Mouse (Mus musculus) gastrocnemius, adult 2 months (tissue): ENCODE measurements around the gene Nr4a1. TPM values are rescaled to one million over a fixed set of nuclear protein-coding genes. Genes with fewer than 3 reads are reported as not detected.

Experiments
- DNase-seq: peaks from one replicate; pipeline ENCODE4 v3.0.0; 2022
- H3K27ac ChIP-seq: fragments of 200-600 bp; 2 replicates; pipeline ENCODE4 v1.8.1; 2022; ENCODE audit warnings: mild to moderate bottlenecking
- H3K4me3 ChIP-seq: fragments of 200-600 bp; 2 replicates; pipeline ENCODE4 v1.8.1; 2022; ENCODE audit warnings: mild to moderate bottlenecking, moderate library complexity
- CTCF ChIP-seq: fragments of 200-600 bp; IDR thresholded peaks from 2 replicates; pipeline ENCODE4 v1.8.1; 2022; ENCODE audit warnings: antibody characterized with exemption, mild to moderate bottlenecking, moderate library complexity
- intact Hi-C: fragments of 180-260 bp; cut with DNase I; formaldehyde crosslinking; loops from one replicate; pipeline ENCODE4 v1.15.1; 2025
- total RNA-seq, 2 experiments: library from RNA; stranded (reverse); gene quantifications; 2 replicates each; pipeline ENCODE4 v1.2.3; 2021

The Nr4a1 gene
- total RNA-seq, 2 experiments from 2014 or later, result 143 to 146 TPM

GRCm38 (mm10) chr15:101235342-101235698 lies 18.7 kb upstream of the Nr4a1 start:
- Histone ChIP-seq H3K4me3 (no peak overlapping the region), H3K27ac (no peak overlapping the region)
- DNase-seq, result no peak
- TF ChIP-seq CTCF, result no peak
- intact Hi-C loops, result no loop called here

GRCm38 (mm10) chr15:101235728-101236327 lies 18.2 kb upstream of the Nr4a1 start:
- TF ChIP-seq CTCF, result no peak
- H3K27ac ChIP-seq, result no peak overlapping the region
- DNase-seq, result no peak
- intact Hi-C loops, result no loop called here
- H3K4me3 ChIP-seq, result no peak overlapping the region

- Histone ChIP-seq H3K27ac (0 out of 2 replicates have a peak overlapping the region, but pooled peaks have one; percentile 35), H3K4me3 (no peak overlapping the region)
- DNase-seq, result peak; percentile 83
- intact Hi-C loops, result loop anchor here (1.0 kb wide), 1 partner anchor 16 kb away; no protein-coding TSS in a partner anchor
- peak; percentile 90 for TF ChIP-seq CTCF
Observed at GRCm38 (mm10) chr15:101236878-101237277, 17.2 kb upstream of the Nr4a1 start.

GRCm38 (mm10) chr15:101238885-101239511 lies 15.1 kb upstream of the Nr4a1 start:
- Histone ChIP-seq H3K4me3 (peak overlapping the region; percentile 59), H3K27ac (peak overlapping the region; percentile 97)
- peak; percentile 73 for TF ChIP-seq CTCF
- DNase-seq, result peak; percentile 82
- intact Hi-C loops, result loop anchor here (2.0 kb wide), 1 partner anchor 76 kb away; no protein-coding TSS in a partner anchor

- intact Hi-C loops, result loop anchor here (1.0 to 2.0 kb wide), 3 partner anchors 27 to 75 kb away; no protein-coding TSS in a partner anchor
- no peak for TF ChIP-seq CTCF
- DNase-seq, result no peak
- Histone ChIP-seq H3K27ac (peak overlapping the region; percentile 97), H3K4me3 (no peak overlapping the region)
Observed at GRCm38 (mm10) chr15:101239821-101240220, 14.2 kb upstream of the Nr4a1 start.

- peak overlapping the region; percentile 65 for H3K4me3 ChIP-seq
- TF ChIP-seq CTCF, result no peak; the same call in 1 of the 2 replicates
- intact Hi-C loops, result loop anchor here (1.0 to 2.0 kb wide), 2 partner anchors 26 to 42 kb away; no protein-coding TSS in a partner anchor
Observed at GRCm38 (mm10) chr15:101240799-101241204, 13.3 kb upstream of the Nr4a1 start.

GRCm38 (mm10) chr15:101241236-101241635 lies 12.8 kb upstream of the Nr4a1 start:
- no peak for TF ChIP-seq CTCF
- intact Hi-C loops, result loop anchor here (2.0 kb wide), 1 partner anchor 26 kb away; no protein-coding TSS in a partner anchor
- DNase-seq, result peak; percentile 70
- H3K4me3 ChIP-seq, result peak overlapping the region; percentile 65
- peak overlapping the region; percentile 97 for H3K27ac ChIP-seq

More at GRCm38 (mm10) chr15:101240799-101241204, 13.3 kb upstream of the Nr4a1 start:
- H3K27ac ChIP-seq, result peak overlapping the region; percentile 97
- DNase-seq, result peak; percentile 92

GRCm38 (mm10) chr15:101241853-101242252 lies 12.2 kb upstream of the Nr4a1 start:
- intact Hi-C loops, result loop anchor here (1.0 to 2.0 kb wide), 3 partner anchors 19 to 61 kb away; no protein-coding TSS in a partner anchor
- DNase-seq, result peak; percentile 83
- TF ChIP-seq CTCF, result no peak
- Histone ChIP-seq H3K4me3 (peak overlapping the region; percentile 65), H3K27ac (peak overlapping the region; percentile 97)

GRCm38 (mm10) chr15:101242645-101243044 lies 11.4 kb upstream of the Nr4a1 start:
- intact Hi-C loops, result loop anchor here (1.0 to 2.0 kb wide), 2 partner anchors 18 to 61 kb away; no protein-coding TSS in a partner anchor
- peak; percentile 92 for DNase-seq
- H3K27ac ChIP-seq, result peak overlapping the region; percentile 97
- H3K4me3 ChIP-seq, result peak overlapping the region; percentile 65
- peak; percentile 69 for TF ChIP-seq CTCF

GRCm38 (mm10) chr15:101244012-101244411 lies 10.1 kb upstream of the Nr4a1 start:
- no peak for DNase-seq
- intact Hi-C loops, result no loop called here
- no peak overlapping the region for H3K4me3 ChIP-seq
- peak overlapping the region; percentile 48 for H3K27ac ChIP-seq
- no peak for TF ChIP-seq CTCF

- intact Hi-C loops, result no loop called here
- TF ChIP-seq CTCF, result peak; percentile 52
- Histone ChIP-seq H3K27ac (peak overlapping the region; percentile 98), H3K4me3 (peak overlapping the region; percentile 70)
- peak; percentile 98 for DNase-seq
Observed at GRCm38 (mm10) chr15:101246231-101247154, 7.6 kb upstream of the Nr4a1 start.

- intact Hi-C loops, result no loop called here
Observed at GRCm38 (mm10) chr15:101247155-101247498, 6.9 kb upstream of the Nr4a1 start.

More at GRCm38 (mm10) chr15:101247155-101247498, 6.9 kb upstream of the Nr4a1 start:
- Histone ChIP-seq H3K27ac (peak overlapping the region; percentile 98), H3K4me3 (peak overlapping the region; percentile 25; the same call in 1 of the 2 replicates)
- DNase-seq, result no peak
- TF ChIP-seq CTCF, result no peak
